Mouse (Mus musculus) gastrocnemius, postnatal 14 days (tissue): ENCODE measurements around the gene Tenm4. TPM values are rescaled to one million over a fixed set of nuclear protein-coding genes. Genes with fewer than 3 reads are reported as not detected.
A peak's percentile ranks its signal among the peaks of the same experiment; 100 is the strongest.

Experiments used
- DNase-seq: peaks from one replicate; pipeline ENCODE4 v3.0.0; 2021; ENCODE audit warnings: mixed read lengths
- intact Hi-C: fragments of 180-260 bp; cut with DNase I; formaldehyde crosslinking; loops from one replicate; pipeline ENCODE4 v1.15.1; 2025; ENCODE audit warnings: low total_unique reads
- total RNA-seq, 2 experiments: library from RNA; stranded (reverse); gene quantifications; 2 replicates each; pipeline ENCODE4 v1.2.3; 2021

The Tenm4 gene
- total RNA-seq, 2 experiments from 2014 or later, result 3.9 to 6.5 TPM

DNA sequence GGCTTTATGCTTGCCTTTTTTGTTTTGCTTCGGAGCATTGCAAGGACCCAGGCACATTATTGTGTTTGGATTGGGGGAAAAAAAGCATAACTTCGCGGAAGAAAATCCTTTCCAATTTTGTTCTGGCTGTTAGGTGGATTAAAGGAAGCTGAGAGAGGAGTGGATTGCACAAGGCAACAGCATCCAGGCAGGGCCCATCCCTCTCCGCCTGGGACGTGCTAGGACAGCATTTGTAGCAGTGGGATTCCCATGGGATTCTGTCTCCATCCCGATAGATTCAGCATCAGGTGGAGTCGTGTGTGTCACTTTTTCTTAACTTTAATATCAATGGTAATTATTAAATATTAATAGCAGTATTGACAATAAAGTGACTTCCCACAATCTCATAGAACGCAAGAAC lies 255.9 kb downstream of the Tenm4 start:
- DNase-seq, result no peak
- intact Hi-C loops, result no loop called here

DNA sequence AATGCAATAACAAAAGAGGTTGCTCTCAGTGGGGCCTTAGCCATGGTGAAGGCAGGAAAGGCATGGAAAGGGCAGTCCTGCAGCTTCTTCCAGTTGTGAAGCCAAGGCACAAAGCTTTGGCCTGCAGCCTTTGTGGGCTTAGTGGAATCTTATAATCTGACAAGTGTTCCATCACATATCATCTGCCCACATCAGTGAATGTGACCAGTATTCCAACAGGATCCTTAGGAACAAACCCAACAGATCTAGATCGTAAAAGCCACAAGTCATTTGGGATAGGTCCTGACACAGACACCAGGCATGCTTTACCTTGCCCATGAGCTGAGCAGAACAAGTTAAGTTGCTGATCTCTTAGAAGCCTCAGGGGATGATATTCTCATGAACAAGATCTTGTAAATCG lies 262.3 kb downstream of the Tenm4 start:
- intact Hi-C loops, result no loop called here
- DNase-seq, result no peak

DNA sequence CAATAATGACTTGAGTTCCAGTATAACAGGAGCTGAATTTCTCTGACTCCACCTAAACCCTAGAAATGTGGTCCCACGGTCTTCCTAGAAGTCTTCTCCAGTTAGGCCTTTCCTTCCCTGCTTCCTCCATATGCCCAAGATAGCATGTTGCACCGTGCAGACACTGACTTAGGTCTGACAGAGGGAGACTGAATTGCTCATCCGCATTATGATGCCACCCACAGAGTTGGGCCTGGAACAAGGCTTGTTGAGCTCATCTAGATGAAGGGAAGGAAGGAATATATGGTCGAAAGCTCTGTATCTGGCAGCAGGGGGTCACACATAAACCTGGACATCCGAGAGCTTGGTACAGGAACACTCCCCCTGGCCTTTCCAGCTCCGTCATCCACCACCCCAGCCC lies 267.3 kb downstream of the Tenm4 start:
- no peak for DNase-seq
- intact Hi-C loops, result no loop called here

DNA sequence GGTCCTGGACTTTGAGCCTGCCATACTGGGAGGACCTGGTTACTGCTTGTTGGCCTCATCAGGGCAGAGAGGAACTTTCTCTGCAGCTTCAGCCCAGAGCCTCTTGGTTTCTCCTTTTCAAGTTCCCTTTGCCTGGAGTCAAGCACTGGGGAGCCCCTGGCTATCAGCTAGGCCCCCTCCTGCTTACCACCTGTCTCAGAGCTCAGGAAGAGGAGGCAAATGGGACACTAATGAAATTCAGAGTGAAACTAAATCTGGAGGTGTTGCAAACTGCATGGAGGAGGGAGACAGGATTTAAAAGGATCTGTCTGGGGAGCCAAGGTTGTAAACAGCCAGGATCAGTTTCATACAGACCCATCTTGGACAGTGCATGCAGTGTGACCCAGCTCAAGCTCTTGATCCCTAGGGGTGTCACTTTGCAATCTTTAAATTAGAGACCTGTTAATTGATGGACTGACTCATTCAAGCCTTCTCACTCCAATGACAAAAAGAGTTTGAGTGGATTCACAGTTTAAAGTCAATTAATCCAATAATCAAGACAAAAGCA lies 269.2 kb downstream of the Tenm4 start:
- intact Hi-C loops, result no loop called here
- no peak for DNase-seq

DNA sequence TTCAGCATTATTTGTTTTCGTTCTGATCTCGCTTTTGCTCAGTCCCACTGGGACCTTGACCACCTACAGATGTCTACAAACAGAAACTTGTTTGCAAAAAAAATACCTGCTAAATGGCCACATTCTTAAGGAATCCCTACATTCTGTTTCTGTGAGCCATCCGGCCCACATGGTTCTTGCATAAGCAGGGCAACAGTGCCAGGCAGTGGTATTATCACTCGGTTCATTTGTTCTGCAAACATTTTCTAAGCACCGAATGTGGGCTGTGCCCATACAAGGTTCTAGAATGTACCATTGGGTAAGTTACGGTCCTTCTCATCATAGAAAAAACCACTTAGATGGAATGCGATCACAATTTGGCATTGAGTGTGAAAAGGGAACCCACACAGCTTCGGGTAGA lies 274.7 kb downstream of the Tenm4 start:
- no peak for DNase-seq
- intact Hi-C loops, result no loop called here

DNA sequence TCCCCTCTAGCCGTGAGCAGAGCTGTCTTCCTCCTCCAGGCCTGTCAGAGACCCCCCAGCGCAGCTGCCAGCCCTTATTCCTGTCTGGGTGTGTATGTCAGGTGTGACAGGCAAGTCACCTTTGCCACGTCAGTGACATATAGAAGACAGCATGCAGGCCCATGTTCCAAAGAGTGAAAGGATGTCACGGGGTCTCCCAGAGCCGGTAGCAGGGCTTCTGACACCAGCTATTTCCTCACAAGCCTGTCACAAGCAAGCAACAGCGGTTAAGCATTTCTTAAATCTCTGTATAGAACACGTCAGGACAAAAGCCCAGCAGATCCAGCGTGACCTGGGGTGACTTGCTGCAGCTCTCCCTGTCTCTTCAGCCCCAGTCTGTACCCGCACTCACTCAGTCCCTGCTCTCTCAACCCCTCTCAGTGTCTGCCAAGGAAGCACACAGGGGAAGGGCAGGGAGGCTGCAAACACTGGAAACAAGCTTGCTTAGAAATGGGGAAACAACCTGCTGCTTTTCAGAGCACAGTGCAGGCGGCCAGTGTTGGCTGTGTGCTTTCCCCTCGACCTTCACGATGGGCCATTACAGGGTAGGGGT lies 276.9 kb downstream of the Tenm4 start:
- intact Hi-C loops, result no loop called here

DNA sequence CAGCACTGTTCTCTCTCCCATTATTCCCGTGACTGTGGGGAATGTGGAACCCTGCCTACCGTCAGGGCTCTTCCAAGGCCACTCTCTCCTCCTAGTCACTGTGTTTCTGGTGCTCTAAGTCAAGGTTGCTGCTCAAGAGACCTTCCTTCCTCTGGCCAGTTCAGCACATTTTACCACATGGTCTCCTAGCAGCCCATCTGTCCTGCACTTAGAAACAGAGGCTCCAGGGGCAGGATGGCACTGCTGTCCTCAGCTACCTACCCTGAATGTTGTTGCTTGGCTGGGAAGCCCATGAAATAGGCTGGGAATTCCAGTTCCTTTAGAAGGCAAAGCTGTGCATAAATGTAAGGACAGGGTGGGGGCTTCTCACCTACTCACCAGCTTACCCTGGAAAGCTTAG lies 284.9 kb downstream of the Tenm4 start:
- intact Hi-C loops, result no loop called here
- DNase-seq, result no peak

More for the DNA sequence above, 276.9 kb downstream of the Tenm4 start:
- DNase-seq, result no peak

DNA sequence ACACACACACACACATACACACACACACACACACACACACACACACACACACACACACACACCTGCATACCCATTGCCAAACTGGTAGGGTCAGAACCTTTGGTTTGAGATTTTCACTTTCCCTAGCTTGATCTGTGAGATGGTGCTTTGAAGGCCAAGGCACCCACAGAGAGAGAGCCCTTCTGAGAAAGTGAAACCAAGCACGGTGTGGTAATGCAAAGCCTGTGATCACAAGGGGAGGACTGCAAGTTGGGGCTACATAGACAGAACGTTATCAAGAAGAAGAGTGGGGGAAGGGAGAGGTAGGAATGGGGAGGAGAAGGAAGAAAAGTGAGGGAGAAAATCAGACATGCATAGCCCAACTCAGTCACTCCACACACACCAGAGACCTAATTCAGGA lies 285.6 kb downstream of the Tenm4 start:
- no peak for DNase-seq
- intact Hi-C loops, result no loop called here

DNA sequence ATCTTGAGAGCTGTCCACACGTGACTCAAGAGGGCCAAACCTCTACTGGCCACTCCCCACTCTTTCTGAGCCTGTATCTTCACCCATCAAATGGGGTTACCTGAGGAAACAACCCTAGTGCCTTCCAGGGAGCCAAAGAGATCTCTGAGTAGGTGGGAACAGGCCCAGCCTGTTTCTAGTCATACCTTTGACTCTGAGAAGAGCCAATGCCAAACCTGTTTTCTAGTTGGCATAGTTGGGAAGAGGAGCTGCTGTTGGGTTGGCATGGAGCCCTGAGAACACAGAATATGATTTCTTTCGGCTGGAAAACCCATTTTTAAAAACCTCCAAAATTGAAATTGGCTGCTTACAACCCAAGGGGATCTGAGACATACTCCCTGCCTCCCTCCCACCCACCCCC lies 286.8 kb downstream of the Tenm4 start:
- no peak for DNase-seq
- intact Hi-C loops, result no loop called here

DNA sequence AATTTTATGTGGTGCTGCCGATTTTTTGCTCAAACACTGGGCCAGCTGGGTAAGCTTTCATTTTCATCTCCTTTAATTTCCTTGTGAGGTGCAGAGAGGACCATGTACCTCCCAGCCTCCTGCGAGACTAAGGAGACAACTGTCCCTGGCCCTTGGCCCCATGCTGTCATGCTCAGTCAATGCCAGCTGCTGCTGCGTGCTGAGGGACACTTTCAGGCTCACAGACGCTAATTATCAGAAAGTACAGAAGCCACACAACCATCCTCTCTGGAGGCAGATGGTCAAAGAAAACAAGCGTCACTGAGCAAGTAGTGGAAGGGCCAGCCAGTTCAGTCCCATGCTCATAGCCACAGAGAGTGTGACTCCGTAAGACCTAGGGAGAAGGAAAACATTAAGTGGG lies 287.9 kb downstream of the Tenm4 start:
- intact Hi-C loops, result no loop called here
- no peak for DNase-seq

DNA sequence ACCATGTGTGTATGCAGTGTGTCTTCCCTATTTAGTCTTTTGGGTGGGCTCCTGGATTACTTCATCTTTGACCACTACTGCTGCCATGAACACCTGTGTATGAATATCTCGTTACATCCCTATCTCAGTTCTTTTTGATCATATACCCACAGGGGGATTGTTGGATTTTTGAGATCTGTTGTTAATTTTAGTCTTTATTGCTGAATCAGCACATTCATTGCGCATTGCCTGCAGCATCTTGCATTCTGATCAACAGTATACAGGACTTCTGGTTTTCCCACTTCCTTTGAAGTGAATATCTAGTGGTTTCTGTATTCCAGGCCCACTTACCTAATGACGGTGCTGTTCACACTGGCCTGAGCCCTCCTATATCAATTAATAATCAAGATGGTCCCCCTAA lies 295.7 kb downstream of the Tenm4 start:
- intact Hi-C loops, result no loop called here
- DNase-seq, result no peak

DNA sequence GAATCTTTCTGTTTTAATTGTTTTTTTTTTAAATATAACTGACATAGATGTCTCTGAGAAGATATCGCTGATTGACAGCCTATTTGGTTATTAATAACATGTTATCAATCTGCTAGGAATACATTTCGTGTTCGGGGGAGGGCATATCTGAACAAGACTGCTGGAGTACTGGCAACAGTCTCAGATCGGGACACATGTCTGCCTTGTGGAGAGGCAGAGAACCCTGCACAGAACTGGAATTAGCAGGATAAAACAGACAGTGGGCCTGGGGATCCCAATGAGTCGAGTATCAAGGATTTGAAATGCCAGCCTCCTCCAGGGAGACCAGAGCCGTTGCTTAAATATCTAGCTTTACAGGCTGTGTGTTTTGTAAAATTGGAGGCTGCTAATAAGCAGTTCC lies 299.8 kb downstream of the Tenm4 start:
- DNase-seq, result no peak
- intact Hi-C loops, result no loop called here

DNA sequence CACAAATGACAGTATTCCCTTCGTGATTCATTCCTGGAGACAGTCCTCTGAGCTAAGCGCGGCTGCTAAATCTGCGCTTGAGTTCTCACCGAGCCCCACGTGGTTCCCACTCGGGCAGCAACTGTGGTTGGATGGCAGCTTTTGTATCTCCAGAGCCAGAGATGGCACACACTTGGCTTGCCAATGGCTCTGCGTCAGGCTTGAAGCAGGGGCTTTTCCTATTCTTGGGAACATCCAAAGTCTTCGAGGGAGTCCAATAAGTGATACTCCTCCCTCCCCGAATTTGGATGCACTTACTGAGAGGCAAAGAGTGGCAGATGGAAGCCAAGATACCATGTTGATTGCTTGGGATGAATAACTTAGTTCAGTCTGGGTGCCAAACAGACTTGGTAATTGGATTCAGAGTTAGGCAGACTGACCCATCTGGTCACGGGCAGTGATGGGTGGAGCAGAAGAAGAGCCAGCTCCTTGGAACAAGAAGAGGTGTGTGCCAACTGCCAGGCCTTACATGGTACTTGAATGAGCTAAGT lies 303.6 kb downstream of the Tenm4 start:
- DNase-seq, result peak; percentile 18
- intact Hi-C loops, result no loop called here

DNA sequence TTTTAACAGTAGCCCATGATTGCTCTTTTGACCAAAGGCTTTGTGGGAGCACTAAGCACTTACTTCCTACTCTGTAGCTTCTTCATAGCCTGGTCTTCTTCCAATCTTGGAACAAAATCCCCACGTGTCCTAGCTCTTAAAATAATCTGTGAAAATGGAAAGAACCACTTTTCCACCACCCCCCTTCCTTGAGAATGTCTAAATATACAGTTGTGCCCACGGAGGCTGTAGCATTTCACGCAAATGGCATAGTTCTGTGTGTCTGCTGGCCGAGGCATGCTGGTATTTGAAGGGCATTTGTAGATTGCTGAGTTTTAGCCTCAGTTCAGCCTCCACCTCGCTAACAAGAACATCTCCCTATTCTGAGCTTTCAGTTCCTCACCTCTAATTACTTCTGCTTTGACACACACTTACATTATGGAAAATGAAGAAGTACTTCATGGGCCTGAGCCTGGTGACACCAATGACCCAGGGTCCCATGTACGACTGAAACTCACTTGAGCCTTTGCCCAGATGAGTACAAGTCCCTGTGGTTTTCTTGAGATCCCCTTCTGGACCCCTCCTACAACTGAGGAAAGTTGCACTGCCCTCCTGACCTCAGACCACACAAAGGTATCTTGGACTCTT lies 306.1 kb downstream of the Tenm4 start:
- no peak for DNase-seq
- intact Hi-C loops, result no loop called here

DNA sequence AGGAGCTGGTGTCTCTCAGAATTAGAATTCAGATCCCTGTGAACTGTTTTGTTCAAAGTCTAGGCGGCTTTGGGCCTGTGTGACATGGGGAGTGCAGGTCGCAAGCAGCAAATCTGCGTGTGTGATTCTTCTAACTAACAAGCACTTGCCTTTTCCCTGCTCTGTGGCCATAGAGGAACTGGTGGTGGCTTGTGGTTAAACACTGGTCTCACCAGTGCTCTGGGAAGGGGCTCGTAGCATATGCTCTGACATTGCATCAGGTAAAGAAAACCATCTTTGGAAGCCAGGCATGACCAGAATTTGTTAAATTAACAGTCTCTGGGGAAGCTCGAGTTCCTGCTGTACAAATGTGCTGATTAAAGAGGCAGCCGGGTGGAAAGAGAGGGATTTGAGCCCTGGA lies 308.1 kb downstream of the Tenm4 start:
- intact Hi-C loops, result no loop called here
- DNase-seq, result no peak

DNA sequence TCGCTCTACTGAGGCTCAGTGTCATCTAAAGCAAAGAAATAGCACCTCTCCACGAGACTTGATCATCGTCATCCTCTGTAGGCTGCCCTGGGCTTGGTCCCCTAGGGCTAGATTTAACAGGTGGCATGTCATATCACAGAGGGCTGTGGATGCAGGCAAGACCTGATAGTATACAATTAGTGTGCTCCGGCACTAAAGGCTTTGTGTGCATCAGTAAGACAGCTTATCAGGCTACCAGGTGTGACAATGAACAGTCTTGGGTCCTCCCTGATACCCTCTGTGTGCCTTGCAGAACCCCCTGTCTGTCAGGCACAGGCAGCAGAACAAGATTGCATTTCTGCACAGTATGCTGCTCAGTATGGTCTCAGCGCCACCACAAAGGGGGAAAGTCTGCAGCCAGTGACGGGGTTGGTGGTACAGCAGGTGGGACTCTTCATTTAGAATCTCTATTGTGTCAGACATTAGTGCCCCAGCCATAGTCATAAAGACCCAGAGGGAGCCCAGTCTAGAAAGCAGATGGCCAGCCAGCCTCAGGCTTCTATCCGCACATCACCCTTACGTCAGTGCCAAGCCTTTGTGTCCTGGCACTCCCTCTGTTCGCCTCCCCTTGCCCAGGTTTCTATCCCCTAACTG lies 309.4 kb downstream of the Tenm4 start:
- intact Hi-C loops, result loop anchor here (10.0 kb wide), 1 partner anchor 266 kb away; no protein-coding TSS in a partner anchor

DNA sequence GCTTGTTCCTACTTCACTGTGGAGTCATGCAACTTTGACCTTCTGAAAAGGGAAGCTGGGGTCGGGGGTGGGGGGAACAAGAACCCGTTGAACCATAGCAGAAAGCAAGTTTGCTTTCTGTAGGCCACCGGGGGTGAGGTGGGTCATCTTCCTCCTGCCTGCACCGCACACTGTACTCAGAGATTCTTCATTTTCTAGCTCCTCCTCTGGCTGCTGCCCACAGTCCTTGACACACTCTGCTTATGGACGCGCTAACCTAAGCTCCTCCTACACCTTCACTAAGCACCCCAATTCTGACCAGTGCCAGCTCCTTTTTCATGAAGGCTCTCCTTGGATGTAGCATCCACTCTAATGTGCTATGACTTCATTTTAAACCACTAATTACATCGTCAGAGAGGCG lies 311.9 kb downstream of the Tenm4 start:
- no peak for DNase-seq
- intact Hi-C loops, result loop anchor here (10.0 kb wide), 1 partner anchor 268 kb away; no protein-coding TSS in a partner anchor

More for the DNA sequence above, 309.4 kb downstream of the Tenm4 start:
- DNase-seq, result no peak

DNA sequence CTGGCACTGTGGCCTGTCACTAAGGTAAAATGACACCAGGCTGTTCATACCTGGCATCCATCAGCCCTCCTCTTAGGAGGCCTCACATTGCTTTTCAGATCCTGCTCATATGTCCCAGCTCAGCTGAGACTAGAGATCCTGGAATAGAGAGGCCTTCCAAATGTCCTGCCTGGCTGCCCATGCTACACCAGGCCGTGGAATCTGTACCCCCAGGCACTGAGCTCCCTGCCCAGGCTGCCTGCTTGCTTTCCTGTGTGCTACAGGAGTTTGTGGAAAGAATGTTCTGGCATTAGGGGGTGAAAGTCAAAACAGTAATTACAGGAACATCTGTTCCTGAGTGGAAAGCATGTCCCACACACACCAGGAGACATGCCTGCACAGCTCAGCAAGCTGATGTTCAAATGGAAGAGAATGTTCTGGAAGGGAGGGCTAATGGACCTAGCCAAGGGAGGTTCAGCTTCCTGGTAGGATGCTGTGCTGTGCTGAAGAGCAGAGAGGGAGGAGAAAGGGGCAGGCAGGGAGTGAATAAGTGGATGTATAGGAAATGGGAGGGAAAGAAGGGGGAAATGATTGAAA lies 313.0 kb downstream of the Tenm4 start:
- intact Hi-C loops, result loop anchor here (10.0 kb wide), 1 partner anchor 269 kb away; no protein-coding TSS in a partner anchor
- DNase-seq, result peak; percentile 9

DNA sequence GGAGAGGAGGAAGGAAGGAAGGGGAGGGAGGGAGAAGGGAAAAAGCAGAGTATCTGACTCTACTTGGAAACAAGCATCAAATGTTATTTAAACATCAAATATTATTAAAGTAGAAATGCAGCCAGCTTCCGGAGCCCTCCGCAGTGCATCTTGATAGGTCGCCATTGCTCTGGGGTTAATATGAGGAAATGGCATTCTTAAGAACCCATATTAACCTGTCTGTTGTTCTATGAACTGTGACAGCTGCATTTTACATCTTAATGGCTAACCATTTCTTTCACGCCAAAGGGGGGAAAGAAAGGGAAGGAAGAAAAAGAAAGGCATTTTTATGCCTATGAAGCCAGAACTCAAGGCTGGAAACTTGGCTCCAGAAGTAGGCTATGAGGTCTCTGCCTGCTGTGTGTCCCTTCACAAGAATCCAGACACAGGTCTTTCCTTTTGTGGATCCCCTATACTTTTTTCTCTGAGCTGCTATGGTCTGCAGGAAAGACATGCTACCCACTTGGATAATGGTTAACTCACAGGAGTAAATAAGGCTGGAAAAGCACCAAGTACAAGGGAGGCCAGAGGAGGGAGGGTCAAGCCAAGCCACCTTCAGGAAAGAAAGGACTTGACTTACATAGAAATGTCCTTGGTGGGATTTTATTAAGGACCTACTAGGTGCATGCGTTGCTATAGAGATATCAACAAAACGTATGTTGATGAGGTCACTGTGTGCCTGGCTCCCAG lies 318.5 kb downstream of the Tenm4 start:
- no peak for DNase-seq
- intact Hi-C loops, result loop anchor here (10.0 kb wide), 1 partner anchor 275 kb away; no protein-coding TSS in a partner anchor

DNA sequence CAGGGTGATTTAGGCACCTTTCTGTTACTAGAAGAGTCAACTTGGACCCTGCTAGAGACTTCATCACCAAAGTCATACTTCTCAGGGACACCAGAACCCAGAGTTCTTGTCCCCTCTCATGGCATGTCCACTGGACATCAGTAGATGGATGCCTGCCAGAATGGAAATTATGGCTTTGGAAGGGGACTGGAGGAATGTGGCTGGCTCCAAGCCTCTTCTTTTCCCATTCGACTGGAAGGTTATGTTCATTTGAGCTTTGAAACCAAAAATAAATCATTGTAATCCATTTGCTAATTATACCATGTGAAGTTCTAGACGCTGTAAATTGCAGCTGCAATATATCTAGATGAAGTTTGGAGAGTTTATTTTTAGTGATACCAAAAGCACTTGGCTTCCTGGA lies 320.9 kb downstream of the Tenm4 start:
- DNase-seq, result no peak
- intact Hi-C loops, result no loop called here
